Mouse (Mus musculus) forebrain, embryonic 16.5 days (tissue): ENCODE results near the gene Hsp90ab1. TPM values are rescaled to one million over a fixed set of nuclear protein-coding genes. Genes with fewer than 3 reads are reported as not detected.

ENCODE experiments used
- ATAC-seq: fragments of 200-750 bp; cut with Nextera tagmentation; 2 replicates; pipeline ENCODE4 v1.8.0; 2017; ENCODE audit warnings: mild to moderate bottlenecking, moderate library complexity
- H3K27ac ChIP-seq: fragments of 300-500 bp; sonication (generic); 2 replicates; pipeline ENCODE4 v1.5.1; 2014; ENCODE audit warnings: low read length, control low read depth
- H3K27me3 ChIP-seq: fragments of 300-500 bp; sonication (generic); replicated peaks from 2 replicates; pipeline ENCODE4 v1.6.1; 2014; ENCODE audit warnings: low read length; ENCODE audit not compliant: control insufficient read depth, insufficient read depth
- H3K36me3 ChIP-seq: fragments of 300-500 bp; sonication (generic); 2 replicates; pipeline ENCODE4 v1.6.1; 2014; ENCODE audit not compliant: control insufficient read depth, insufficient read depth
- H3K4me1 ChIP-seq: fragments of 300-500 bp; sonication (generic); replicated peaks from 2 replicates; pipeline ENCODE4 v1.6.1; 2014; ENCODE audit warnings: low read length; ENCODE audit not compliant: control insufficient read depth, insufficient read depth
- H3K4me2 ChIP-seq: fragments of 300-500 bp; sonication (generic); 2 replicates; pipeline ENCODE4 v1.6.1; 2014; ENCODE audit warnings: mild to moderate bottlenecking, low read length, control low read depth
- H3K4me3 ChIP-seq: fragments of 300-500 bp; sonication (generic); replicated peaks from 2 replicates; pipeline ENCODE4 v1.5.1; 2014; ENCODE audit warnings: mild to moderate bottlenecking, low read length, control low read depth
- H3K9ac ChIP-seq: fragments of 300-500 bp; sonication (generic); replicated peaks from 2 replicates; pipeline ENCODE4 v1.6.1; 2014; ENCODE audit warnings: low read depth, low read length, control low read depth
- H3K9me3 ChIP-seq: fragments of 300-500 bp; sonication (generic); 2 replicates; pipeline ENCODE4 v1.6.1; 2016; ENCODE audit warnings: low read length; ENCODE audit not compliant: control insufficient read depth
- WGBS: fragments of 180-500 bp; shearing (Covaris S2); extraction: QIAGEN DNeasy Blood & Tissue Kit; methylation state at CpG from one replicate; pipeline ENCODE4 v1.1.7; 2014; 5-methylcytosine and 5-hydroxymethylcytosine counted together
- polyA plus RNA-seq: library from polyadenylated mRNA; unstranded; fragments of >200 nt; fragmentation: Nextera tagmentation; extraction: Ambion mirVana; gene quantifications from 2 replicates; pipeline ENCODE4 v1.2.1, GENCODE M21; 2015

The Hsp90ab1 gene
- polyA plus RNA-seq, 1 experiment from 2014 or later, result 1,528 TPM

GRCm38 (mm10) chr17:45542705-45543104, 30.4 kb downstream of the Hsp90ab1 start:
- H3K27ac ChIP-seq, result no peak overlapping the region
- peaks cover 13% of the 10 kb centered on the region; the same call in 1 of the 2 replicates for H3K27me3 ChIP-seq
- no peaks in the 10 kb centered on the region for H3K9me3 ChIP-seq
- no peak for ATAC-seq
- H3K36me3 ChIP-seq, result peaks cover 12% of the 10 kb centered on the region
- 67% methylated on average over 2 of the region's 2 CpGs for WGBS
- no peak overlapping the region for H3K4me2 ChIP-seq
- H3K9ac ChIP-seq, result no peak overlapping the region
- no peak overlapping the region for H3K4me3 ChIP-seq
- H3K4me1 ChIP-seq, result peaks cover 38% of the 10 kb centered on the region

- Histone ChIP-seq H3K27ac (no peak overlapping the region), H3K9me3 (no peaks in the 10 kb centered on the region), H3K4me3 (no peak overlapping the region), H3K27me3 (peaks cover 13% of the 10 kb centered on the region; the same call in 1 of the 2 replicates), H3K4me1 (peaks cover 32% of the 10 kb centered on the region), H3K36me3 (peaks cover 12% of the 10 kb centered on the region), H3K9ac (no peak overlapping the region), H3K4me2 (no peak overlapping the region)
- no peak for ATAC-seq
- 39% methylated on average over 6 of the region's 6 CpGs for WGBS
Measured at GRCm38 (mm10) chr17:45542129-45542528, 30.9 kb downstream of the Hsp90ab1 start.

- 82% methylated on average over 21 of the region's 21 CpGs for WGBS
- Histone ChIP-seq H3K4me1 (peaks cover 26% of the 10 kb centered on the region), H3K4me3 (no peak overlapping the region), H3K9ac (no peak overlapping the region), H3K9me3 (no peaks in the 10 kb centered on the region), H3K4me2 (no peak overlapping the region), H3K27ac (no peak overlapping the region), H3K27me3 (peaks cover 10% of the 10 kb centered on the region), H3K36me3 (peaks cover 2% of the 10 kb centered on the region; the same call in 1 of the 2 replicates)
- no peak for ATAC-seq
Measured at GRCm38 (mm10) chr17:45539664-45540063, 33.4 kb downstream of the Hsp90ab1 start.

GRCm38 (mm10) chr17:45538394-45538793, 34.7 kb downstream of the Hsp90ab1 start:
- ATAC-seq, result no peak

GRCm38 (mm10) chr17:45536264-45536663, 36.8 kb downstream of the Hsp90ab1 start:
- WGBS, result 3% methylated on average over 5 of the region's 5 CpGs
- Histone ChIP-seq H3K9ac (no peak overlapping the region), H3K4me3 (no peak overlapping the region), H3K36me3 (no peaks in the 10 kb centered on the region), H3K4me1 (peaks cover 11% of the 10 kb centered on the region), H3K9me3 (no peaks in the 10 kb centered on the region), H3K27ac (peak overlapping the region; percentile 18; the same call in 1 of the 2 replicates), H3K4me2 (no peak overlapping the region), H3K27me3 (peaks cover 12% of the 10 kb centered on the region)
- ATAC-seq, result peak; percentile 64; the same call in 1 of the 2 replicates

More at GRCm38 (mm10) chr17:45538394-45538793, 34.7 kb downstream of the Hsp90ab1 start:
- Histone ChIP-seq H3K27me3 (peaks cover 10% of the 10 kb centered on the region), H3K4me3 (no peak overlapping the region), H3K9ac (no peak overlapping the region), H3K27ac (no peak overlapping the region), H3K36me3 (no peaks in the 10 kb centered on the region), H3K4me2 (no peak overlapping the region), H3K4me1 (peaks cover 14% of the 10 kb centered on the region), H3K9me3 (no peaks in the 10 kb centered on the region)
- WGBS, result 42% methylated on average over 4 of the region's 4 CpGs

GRCm38 (mm10) chr17:45532896-45533295, 40.2 kb downstream of the Hsp90ab1 start:
- Histone ChIP-seq H3K4me2 (no peak overlapping the region), H3K36me3 (no peaks in the 10 kb centered on the region), H3K9ac (no peak overlapping the region), H3K27me3 (peaks cover 9% of the 10 kb centered on the region), H3K27ac (no peak overlapping the region), H3K4me3 (no peak overlapping the region), H3K4me1 (peaks cover 17% of the 10 kb centered on the region), H3K9me3 (no peaks in the 10 kb centered on the region)
- no peak for ATAC-seq
- 52% methylated on average over 15 of the region's 15 CpGs for WGBS

GRCm38 (mm10) chr17:45530346-45530782, 42.7 kb downstream of the Hsp90ab1 start:
- H3K4me2 ChIP-seq, result 0 out of 2 replicates have a peak overlapping the region, but pooled peaks have one; percentile 4
- ATAC-seq, result peak; percentile 90
- H3K4me1 ChIP-seq, result peaks cover 6% of the 10 kb centered on the region
- no peaks in the 10 kb centered on the region for H3K9me3 ChIP-seq
- peaks cover 5% of the 10 kb centered on the region; the same call in 1 of the 2 replicates for H3K27me3 ChIP-seq
- no peak overlapping the region for H3K9ac ChIP-seq
- H3K27ac ChIP-seq, result peak overlapping the region; percentile 34; the same call in 1 of the 2 replicates
- H3K36me3 ChIP-seq, result no peaks in the 10 kb centered on the region
- no peak overlapping the region for H3K4me3 ChIP-seq
- WGBS, result 33% methylated on average over 13 of the region's 13 CpGs

GRCm38 (mm10) chr17:45526571-45526970, 46.5 kb downstream of the Hsp90ab1 start:
- Histone ChIP-seq H3K27ac (no peak overlapping the region), H3K36me3 (no peaks in the 10 kb centered on the region), H3K4me3 (no peak overlapping the region), H3K9me3 (no peaks in the 10 kb centered on the region), H3K9ac (no peak overlapping the region), H3K27me3 (no peaks in the 10 kb centered on the region), H3K4me1 (peaks cover 20% of the 10 kb centered on the region), H3K4me2 (no peak overlapping the region)
- WGBS, result 17% methylated on average over 5 of the region's 5 CpGs
- no peak for ATAC-seq

GRCm38 (mm10) chr17:45524961-45525360, 48.1 kb downstream of the Hsp90ab1 start:
- H3K36me3 ChIP-seq, result no peaks in the 10 kb centered on the region
- no peak for ATAC-seq
- no peaks in the 10 kb centered on the region for H3K27me3 ChIP-seq
- H3K9ac ChIP-seq, result no peak overlapping the region
- 64% methylated on average over 4 of the region's 4 CpGs for WGBS
- H3K4me2 ChIP-seq, result no peak overlapping the region
- H3K27ac ChIP-seq, result no peak overlapping the region
- H3K9me3 ChIP-seq, result no peaks in the 10 kb centered on the region
- H3K4me3 ChIP-seq, result no peak overlapping the region
- peaks cover 14% of the 10 kb centered on the region for H3K4me1 ChIP-seq

- Histone ChIP-seq H3K4me2 (peak within 1 kb of the TSS; percentile 78), H3K4me1 (peaks cover 14% of the 10 kb centered on the region), H3K27ac (no peak within 1 kb of the TSS), H3K9ac (peak within 1 kb of the TSS; percentile 65), H3K9me3 (no peaks in the 10 kb centered on the region), H3K36me3 (no peaks in the 10 kb centered on the region), H3K4me3 (peak within 1 kb of the TSS; percentile 44), H3K27me3 (no peaks in the 10 kb centered on the region)
- WGBS, result under 1% methylated on average over 21 of the region's 21 CpGs
- ATAC-seq, result peak; percentile 83
Measured at GRCm38 (mm10) chr17:45523263-45523662, 49.8 kb downstream of the Hsp90ab1 start, which contains the start of gene Tcte1. Gene Tcte1 (plus strand): TSS chr17:45523434.
